Mouse (Mus musculus) frontal cortex, postnatal 10 days (tissue): ENCODE results near the gene Ampd2.
A peak's percentile ranks its signal among the peaks of the same experiment; 100 is the strongest.

Experiments used
- DNase-seq, 2 experiments: peaks; one replicate each; pipeline ENCODE4 v3.0.0; 2022; ENCODE audit warnings: low spot score in 2 of 2, mixed read lengths in 1 of 2

Ampd2 gene

DNA sequence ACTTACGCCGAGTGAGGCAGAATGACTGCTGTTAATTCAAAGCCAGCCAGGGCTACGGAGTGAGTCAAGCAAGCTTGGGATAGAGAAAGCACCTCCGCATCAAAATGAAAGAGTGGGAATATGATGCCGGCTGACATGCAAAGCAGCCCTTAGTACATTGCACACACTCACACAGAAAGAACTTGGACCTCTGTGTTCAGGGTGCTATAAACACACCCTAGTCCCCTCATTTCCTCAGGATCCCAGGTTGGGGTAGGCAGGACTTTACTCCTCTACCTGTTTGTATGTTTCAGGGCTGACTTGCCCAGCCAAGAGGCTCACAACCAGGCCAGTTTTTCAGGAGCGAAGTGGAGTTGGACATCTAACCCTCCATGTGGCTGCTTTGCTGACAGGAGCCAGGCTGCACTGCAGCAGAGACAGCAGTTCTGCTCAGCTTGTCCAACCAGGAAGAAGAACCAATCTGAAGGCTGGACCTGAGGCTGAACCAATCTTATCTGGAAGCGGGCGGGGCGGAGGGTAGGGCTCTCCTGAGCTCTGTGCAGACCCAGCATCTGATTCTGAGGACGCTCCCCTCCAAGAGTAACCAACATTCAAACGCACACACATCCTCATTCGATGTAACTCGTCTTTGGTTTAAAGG lies 17.1 kb downstream of the Ampd2 start:
- DNase-seq, result no peak

DNA sequence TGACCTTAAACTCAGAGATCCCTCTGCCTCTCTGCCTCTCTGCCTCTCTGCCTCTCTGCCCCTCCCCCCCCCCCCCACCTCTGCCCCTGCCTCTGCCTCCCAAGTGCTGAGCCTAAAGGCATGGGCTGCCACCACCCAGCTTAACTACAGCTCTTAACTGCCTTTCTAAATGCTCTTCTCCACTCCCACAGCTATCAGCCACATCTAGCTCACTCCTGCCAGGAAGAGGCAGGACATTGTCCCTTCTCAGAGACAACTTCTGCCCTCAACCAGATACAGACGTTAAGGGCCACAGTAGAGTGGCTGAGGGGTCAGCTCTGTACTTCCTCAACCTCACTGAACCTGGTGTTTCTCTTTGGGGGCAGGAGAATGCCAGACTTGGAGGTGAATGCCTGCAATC lies 17.6 kb downstream of the Ampd2 start:
- DNase-seq, result no peak

DNA sequence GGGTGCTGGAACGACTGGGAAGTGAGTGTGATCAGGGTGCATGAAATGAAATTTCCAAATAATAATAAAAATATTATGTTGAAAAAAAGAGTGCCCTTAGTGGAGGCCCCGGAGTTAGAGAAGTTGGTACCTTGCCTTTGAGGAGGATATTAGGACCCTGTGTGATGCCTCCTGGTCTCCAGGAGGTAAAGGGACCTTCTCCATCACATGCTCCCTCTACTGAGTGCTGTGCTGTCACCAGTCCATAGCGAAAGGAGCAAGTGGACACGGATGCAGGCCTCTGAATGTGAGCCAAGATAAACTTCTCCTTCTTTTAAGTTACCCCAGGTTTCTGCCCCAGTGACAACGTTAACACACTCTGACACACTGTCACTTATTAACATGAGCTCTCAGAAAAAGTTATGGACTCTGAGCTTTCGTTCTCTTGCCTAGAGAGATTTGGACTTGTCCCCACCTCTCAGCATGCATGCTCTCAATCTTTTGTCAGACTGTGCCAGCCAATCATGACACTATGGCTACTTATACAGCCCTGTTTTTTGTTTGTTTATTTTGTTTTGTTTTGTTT lies 19.0 kb downstream of the Ampd2 start:
- DNase-seq, result no peak

DNA sequence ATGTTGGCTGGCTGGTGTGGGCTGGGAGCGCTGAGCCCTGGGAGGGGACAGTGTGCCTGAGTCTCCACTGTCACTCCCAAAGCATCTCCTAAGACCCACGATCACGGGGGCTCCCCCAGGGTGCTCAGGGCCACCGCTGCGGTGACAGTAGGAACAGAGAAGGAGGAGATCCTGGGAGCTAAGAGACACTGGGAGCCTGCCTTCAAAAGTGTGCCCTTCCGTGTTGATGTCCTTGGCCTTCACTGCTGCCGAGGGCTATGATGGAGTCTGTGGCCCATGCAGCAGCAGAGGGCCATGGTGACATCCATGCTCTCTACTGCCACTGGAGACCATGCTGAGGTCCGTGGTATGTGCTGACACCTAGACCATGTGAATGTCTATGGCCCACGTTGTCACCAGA lies 20.9 kb downstream of the Ampd2 start:
- no peak for DNase-seq

DNA sequence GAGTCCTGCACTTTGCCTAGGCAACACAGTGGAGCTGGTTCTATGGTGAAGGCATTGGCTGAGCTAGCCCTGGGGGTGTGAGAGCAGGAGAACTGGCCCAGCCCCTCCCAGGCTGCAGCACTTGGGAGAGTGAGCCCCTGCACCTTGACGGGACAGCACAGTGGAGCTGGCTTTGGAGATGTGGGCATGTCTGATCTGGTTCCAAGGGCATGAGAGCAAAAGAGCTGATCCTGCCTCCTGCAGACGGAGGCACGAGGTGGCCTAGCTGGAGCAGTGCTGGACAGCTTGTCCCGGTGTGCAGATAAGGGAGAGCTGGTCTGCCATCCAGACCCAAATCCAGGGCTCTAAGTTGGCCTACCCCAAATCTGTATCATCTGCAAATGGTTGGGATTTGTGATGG lies 21.8 kb downstream of the Ampd2 start:
- no peak for DNase-seq

DNA sequence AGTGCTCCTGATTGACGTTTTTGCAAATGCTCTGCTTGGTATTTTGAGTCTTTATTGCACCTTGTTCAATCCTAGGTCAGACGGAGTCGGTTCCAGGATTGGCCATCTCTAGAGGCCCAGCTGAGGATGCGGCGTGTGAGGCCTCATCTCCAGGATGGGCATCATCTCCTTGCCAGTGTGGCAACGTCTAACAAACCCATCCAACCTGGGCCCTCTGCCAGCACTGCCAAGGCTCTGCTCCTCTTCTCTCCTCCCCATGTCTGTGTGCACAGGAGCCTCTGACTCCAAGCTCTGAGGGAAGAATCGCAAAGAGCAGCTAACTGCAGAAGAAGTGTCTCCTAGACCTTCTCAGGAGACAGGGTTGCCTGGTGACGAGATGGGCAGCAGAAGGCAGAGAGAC lies 23.8 kb downstream of the Ampd2 start:
- no peak for DNase-seq

DNA sequence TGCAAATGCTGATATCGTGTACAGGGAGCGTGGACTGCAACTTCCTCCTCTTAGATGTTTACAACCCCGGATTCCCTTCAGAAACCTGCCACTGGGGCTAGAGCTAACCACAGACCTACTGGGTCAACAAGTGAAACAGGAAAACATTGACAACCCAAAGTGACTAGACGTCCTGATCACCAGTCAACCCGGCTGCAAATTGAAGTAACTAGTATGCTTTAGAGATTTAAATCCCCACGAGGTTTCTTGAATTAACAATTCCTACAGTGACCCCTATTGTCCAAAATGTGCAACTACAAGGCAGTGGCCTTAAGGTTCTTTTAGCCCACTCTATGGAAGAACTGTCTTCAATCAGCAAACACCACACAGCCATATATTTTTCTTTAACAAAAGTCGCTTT lies 25.0 kb downstream of the Ampd2 start:
- no peak for DNase-seq

DNA sequence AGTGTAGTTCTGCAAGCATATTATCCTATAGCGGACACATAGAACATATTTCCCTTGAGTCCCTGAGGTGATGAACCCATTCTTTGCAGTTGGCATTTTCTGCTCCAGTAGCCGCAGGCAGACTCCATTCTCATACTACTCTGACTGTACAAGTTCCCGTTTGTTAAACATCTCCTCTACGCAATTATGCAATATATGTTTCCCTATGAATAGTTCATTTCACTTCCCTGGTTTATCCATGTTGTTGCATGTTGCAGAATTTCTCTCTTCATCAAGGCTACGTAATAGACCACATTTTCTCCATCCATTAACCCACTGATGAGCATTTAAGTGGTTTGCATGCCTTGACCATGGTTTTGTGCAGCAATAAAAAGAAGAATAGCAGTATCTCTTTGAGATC lies 36.0 kb downstream of the Ampd2 start:
- DNase-seq, result no peak

DNA sequence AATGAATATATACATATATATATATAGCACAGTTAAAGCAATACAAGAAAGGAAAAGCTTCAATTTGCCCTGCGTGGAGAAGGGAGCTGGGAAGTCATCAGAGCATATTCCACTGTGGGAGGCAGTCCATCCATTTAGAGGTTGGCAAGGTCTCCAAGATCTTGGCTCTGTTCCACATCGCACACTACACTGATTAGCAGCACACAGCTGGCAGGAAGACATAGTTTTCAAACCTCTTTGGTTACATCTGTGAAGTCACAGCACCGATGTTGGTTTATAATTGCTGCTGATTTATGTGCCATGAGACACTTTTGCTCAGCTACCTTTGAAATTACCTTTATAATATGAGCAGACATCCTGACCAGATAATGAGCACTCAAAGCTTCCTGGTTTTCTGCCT lies 38.1 kb downstream of the Ampd2 start:
- no peak for DNase-seq

DNA sequence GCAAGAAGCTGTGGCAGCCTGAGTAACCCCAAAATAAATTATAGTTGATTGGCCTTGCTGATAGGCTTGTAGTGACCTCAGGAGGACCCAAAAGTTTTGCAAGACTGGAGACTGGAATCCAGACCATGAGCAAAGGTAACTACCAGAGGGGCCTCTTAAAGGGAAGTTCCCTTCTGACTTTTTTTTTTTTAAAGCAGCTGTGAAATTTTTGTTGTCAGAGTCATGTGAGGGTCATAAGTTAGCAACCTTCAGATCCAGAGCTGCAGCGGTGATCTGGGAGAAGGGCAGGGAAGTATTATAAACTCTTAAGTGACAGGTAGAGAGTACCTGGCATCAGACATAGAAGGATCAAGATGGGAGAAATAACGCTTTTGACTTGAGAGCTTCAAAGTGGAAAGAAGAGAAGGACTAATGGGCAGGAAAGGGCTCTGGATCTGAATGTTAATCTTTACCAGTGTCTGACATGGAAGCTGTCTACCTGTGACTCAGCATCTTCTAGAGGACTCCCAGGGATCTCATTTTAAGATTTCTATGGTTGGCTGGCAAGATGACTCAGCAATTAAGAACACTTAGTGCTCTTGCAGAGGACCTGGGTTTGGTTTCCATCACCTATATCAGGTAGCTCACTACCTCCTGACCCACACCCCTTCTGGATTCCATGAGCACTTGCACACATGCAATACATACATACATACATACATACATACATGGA lies 39.4 kb downstream of the Ampd2 start:
- DNase-seq, result no peak

DNA sequence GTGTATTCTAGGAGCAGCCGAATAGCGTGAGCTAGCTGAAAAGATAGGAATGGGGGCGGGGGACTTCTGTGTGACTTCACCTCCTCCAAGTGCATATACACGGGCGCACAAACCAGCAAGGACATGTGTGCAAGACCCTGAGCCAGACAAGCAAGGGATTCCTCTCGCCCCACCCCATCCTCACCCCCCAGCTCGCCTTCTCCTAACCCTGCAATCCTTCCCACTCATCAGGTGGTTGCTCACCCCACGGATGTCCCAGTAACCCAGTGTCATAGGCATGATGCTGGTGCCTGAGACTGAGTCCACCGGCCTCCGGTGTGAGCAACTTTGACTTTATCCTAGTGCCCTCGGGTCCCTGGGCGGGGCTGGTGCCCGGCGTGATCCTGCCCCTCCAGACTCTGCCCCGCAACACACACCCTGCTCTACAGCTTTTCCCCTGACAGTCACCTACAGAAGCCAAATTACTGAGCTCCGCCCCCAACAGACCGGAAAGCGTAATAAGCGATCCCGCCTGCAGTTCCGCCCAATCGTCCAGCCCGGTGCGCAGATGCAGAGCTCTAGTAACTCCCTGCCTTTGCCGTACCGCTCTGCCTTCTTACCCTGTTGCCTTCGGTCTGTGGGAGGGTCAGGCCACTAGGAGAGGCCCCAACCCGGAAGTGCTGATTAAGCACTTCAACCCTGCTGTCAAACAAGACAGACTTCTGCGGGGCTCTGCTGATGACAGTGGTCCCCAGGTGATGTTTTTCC lies 41.9 kb downstream of the Ampd2 start, which contains the start of gene Gstm4:
Gene Gstm4 (minus strand): TSS at position 501 of the 747 bp plus-strand sequence.
- DNase-seq, result peak; percentile 72 to 81

DNA sequence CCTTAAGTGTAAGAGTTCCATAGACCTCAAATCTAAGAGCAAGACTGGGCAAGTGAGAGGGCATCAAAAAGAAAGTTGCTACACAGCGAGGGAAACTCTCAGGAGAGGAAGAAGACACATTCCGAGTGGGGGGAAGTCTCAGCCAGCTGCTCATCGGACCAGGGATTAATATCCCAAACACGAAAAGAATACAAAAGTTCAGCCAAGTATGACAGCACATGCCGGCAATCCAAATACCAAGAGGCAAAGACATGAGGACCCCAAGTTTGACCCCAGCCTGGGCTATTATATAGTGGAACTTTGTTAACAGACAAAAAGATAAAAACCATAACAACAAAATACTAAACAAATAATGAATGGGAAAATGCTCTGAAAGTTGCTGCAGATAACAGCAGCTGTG lies 53.3 kb downstream of the Ampd2 start:
- DNase-seq, result no peak

DNA sequence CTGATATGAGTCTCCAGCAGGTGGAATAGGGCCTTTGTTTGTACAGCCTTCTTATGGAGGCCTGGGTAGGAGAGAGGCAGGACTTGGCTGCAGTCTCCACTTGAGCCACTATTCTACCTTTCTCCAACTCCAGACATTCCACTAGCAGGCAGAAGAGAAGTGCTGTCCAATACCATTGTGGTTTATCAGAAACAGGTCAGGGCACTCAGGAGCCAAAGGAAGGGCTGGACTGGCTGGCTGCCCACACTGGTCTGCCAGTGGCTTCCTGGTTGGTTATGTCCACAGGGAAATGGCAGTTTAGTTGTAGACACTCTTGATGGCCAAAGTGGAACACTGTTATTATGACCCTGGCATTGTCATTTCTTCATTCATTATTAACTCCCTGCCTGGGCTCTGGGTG lies 54.3 kb downstream of the Ampd2 start:
- no peak for DNase-seq

DNA sequence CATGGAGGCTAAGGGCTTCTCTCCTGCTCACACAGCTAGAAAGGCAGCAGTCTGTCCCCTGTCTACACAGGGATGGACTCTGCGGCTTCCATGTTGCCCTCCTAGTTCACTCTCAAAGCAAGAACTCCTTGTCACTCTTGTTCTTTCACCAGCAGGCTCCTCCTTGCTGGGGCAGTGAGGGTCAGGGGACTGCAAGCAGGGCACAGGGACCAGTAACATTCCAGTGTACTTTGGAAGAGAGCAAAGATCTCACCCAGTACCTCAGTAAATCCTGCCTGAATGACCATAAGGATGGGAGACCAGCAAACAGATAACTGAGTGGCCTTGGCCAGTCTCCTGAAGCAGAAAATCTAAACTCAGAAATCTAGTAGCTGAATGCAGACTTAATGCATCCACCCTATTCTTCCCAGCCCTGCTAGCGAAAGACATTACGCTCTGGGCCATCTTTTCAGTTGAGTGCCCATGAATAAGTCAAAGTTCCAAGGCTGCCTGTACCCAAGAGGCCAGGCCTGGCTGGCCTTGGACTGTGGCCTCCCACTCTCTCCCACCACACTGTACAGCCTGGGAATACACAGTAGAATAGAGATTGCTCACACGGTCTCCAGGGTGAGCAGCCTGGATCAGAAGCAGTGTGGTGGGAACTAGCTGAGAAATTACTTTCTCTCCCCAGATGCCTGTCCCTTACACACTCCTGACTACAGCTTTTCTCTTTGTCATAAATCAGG lies 57.6 kb downstream of the Ampd2 start:
- no peak for DNase-seq

DNA sequence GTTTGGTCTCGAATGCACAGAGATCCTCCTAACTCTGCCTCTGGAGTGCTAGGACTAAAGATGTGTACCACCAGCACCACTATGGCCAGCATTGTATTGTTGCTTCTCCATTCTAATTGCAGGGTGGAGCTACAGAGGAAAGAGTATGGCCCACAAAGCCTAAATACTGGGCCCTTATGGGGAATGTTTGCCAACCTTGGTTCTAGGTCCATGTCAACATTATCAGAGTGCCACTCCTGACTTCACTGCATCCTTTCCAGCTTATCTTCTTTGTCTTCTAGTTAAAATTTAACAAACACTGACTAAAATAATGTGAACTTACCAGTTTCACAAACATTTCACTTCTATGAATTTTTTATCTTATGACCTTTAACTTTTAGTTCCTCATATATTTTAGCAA lies 59.9 kb downstream of the Ampd2 start:
- no peak for DNase-seq

DNA sequence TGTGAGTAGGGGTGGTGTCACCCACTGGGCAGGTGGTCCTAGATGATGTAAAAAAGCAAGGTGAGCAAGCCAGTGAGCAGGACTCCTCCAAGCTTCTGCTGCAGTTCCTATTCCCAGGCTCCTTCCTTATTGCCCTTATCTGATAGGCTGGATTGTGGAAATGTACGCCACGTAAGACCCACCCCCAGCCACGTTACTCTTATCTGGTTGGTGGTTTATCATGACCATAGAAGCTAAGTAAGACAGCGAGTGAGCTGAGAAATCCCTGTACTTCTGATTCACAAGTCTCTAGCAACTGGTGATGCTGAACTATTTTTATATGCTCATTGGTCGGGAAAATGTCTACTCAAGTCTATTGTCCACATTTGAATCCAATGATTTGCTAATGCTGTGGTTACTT lies 60.4 kb downstream of the Ampd2 start:
- DNase-seq, result no peak

DNA sequence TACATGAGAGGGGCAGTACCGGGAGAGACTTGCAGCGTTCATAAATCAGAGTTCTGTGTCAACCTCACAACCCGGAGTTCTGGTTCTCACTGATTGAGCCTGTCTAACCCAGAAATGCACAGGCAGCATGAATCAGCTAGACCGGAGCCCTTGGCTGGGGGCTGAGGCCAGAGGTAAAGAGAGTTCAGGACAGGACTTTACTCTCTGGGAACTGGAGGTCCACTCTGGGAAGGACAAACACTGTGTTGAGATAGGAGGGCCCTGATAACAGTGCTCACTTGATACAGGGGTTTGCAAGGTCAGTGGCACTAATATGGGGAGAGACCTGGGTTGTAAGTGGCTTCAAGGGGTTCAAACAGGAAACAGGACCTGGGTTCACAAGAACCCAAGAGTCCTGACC lies 61.1 kb downstream of the Ampd2 start:
- no peak for DNase-seq
